Mouse (Mus musculus): ENCODE data around the gene Nup205. TPM values are rescaled to one million over a fixed set of nuclear protein-coding genes. Genes with fewer than 3 reads are reported as not detected.
"Not testable (repeated sequence)": the region's sequence is repeated elsewhere in the genome, so short reads cannot be mapped to it uniquely, and the experiment has no call there.

The Nup205 gene
- polyA plus RNA-seq, 1 experiment from 2014 or later: 40.8 TPM

DNA sequence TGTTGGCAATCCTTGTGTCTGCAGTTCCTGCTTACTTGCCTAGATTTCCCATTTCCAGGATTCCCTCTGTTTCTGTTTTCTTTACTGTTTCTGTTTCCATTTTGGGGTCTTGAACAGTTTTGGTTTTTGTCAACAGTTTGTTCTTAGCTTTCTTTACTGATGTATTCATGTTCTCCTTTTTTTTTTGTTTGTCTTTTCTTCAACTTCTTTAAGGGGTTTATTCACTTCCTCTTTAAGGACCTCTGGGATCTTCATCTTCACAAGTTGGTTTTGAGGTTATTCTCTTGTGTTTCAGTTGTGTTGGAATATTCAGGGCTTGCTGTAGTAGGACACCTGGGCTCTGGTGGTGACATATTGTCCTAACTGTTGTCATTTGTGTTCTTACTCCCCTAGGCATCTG is 22.7 kb upstream of the Nup205 start:
- Histone ChIP-seq H3K36me3 (ENCODE audit: control insufficient read depth, insufficient read depth, low read length) (no peaks in the 10 kb centered on the region), H3K27ac (ENCODE audit: low read depth, low read length) (no peak overlapping the region), H3K4me2 (replicated peaks; ENCODE audit: low read depth, low read length) (no peak overlapping the region), H3K4me1 (replicated peaks; ENCODE audit: control insufficient read depth, insufficient read depth, low read length) (no peaks in the 10 kb centered on the region), H3K4me3 (ENCODE audit: low read depth, low read length) (no peak overlapping the region), H3K9me3 (ENCODE audit: control insufficient read depth, low read length) (no peaks in the 10 kb centered on the region), H3K9ac (ENCODE audit: low read depth, low read length) (no peak overlapping the region), H3K27me3 (ENCODE audit: control insufficient read depth, insufficient read depth, low read length) (no peaks in the 10 kb centered on the region)
- DNase-seq (ENCODE audit: low spot score) (no peak), ATAC-seq (ENCODE audit: low FRiP score) (no peak)

DNA sequence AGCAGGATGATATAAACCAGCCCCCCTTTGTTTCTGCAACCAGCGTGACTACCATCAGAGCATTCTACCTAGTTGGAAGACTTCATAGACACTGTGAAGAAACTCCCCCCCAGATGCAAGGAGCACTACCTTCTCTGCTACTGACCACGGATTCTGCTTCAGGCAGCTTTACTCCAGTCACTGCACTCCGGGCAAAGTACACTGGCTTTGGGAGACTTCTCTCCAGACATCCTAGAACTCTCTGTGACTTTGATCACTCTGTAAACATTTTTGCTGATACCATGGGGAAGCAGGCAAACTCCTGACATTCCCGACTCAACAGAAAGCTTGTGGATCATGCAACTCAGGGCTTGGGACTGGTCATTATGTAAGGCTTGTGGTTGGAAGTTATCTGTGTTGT is 8.0 kb upstream of the Nup205 start:
- no peak overlapping the region for H3K4me2 ChIP-seq (replicated peaks; ENCODE audit: low read depth, low read length)
- no peaks in the 10 kb centered on the region for H3K9me3 ChIP-seq (ENCODE audit: control insufficient read depth, low read length)
- ATAC-seq (ENCODE audit: low FRiP score) (no peak), DNase-seq (ENCODE audit: low spot score) (no peak)
- no peak overlapping the region for H3K9ac ChIP-seq (ENCODE audit: low read depth, low read length)
- H3K36me3 ChIP-seq (ENCODE audit: control insufficient read depth, insufficient read depth, low read length): no peaks in the 10 kb centered on the region
- 80% methylated on average over 4 of the region's 4 CpGs for WGBS
- no peaks in the 10 kb centered on the region for H3K27me3 ChIP-seq (ENCODE audit: control insufficient read depth, insufficient read depth, low read length)
- H3K27ac ChIP-seq (ENCODE audit: low read depth, low read length): no peak overlapping the region
- H3K4me3 ChIP-seq (ENCODE audit: low read depth, low read length): no peak overlapping the region
- H3K4me1 ChIP-seq (replicated peaks; ENCODE audit: control insufficient read depth, insufficient read depth, low read length): no peaks in the 10 kb centered on the region

DNA sequence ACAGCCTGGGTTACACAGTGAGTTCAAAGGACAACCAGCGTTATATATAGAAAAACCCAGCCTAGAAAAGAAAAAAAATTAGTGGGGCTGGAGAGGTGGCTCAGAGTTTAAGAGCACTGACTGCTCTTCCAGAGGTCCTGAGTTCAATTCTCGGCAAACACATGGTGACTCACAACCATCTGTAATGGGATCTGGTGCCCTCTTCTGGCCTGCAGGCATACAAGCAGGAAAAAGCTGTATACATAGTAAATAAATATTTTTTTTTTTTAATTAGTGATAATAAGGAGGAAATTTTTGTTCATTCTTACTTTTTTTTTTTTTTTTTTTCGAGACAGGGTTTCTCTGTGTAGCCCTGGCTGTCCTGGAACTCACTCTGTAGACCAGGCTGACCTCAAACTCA is 5.2 kb upstream of the Nup205 start:
- H3K36me3 ChIP-seq (ENCODE audit: control insufficient read depth, insufficient read depth, low read length); H3K27me3 ChIP-seq (ENCODE audit: control insufficient read depth, insufficient read depth, low read length); H3K27ac ChIP-seq (ENCODE audit: low read depth, low read length); H3K9me3 ChIP-seq (ENCODE audit: control insufficient read depth, low read length); ATAC-seq (ENCODE audit: low FRiP score); DNase-seq (ENCODE audit: low spot score); H3K4me1 ChIP-seq (replicated peaks; ENCODE audit: control insufficient read depth, insufficient read depth, low read length); H3K4me3 ChIP-seq (ENCODE audit: low read depth, low read length); H3K4me2 ChIP-seq (replicated peaks; ENCODE audit: low read depth, low read length); H3K9ac ChIP-seq (ENCODE audit: low read depth, low read length): not testable (repeated sequence)
- WGBS: 64% methylated on average over 3 of the region's 3 CpGs

DNA sequence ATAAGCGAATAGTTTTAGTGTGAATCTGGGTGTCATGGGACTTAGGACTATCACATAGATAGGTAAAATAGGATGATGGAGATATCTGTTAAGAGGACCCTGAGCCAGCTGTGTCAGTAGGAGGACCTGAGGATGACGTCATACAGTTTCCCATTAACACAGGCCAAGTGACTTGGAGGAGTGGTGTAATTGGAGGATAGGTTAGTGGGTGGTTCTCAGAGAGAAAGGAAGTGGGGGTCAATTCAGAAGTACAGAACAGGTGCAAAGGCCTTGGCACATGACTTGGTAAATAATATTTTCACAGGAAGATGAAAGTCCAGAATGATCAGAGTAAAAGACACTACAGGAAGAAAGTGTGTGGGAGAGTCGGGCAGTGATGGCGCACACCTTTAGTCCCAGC is 4.0 kb upstream of the Nup205 start:
- Histone ChIP-seq H3K4me1 (replicated peaks; ENCODE audit: control insufficient read depth, insufficient read depth, low read length) (no peaks in the 10 kb centered on the region), H3K27ac (ENCODE audit: low read depth, low read length) (no peak overlapping the region), H3K4me3 (ENCODE audit: low read depth, low read length) (no peak overlapping the region), H3K9ac (ENCODE audit: low read depth, low read length) (no peak overlapping the region), H3K9me3 (ENCODE audit: control insufficient read depth, low read length) (no peaks in the 10 kb centered on the region), H3K36me3 (ENCODE audit: control insufficient read depth, insufficient read depth, low read length) (no peaks in the 10 kb centered on the region), H3K4me2 (replicated peaks; ENCODE audit: low read depth, low read length) (no peak overlapping the region), H3K27me3 (ENCODE audit: control insufficient read depth, insufficient read depth, low read length) (no peaks in the 10 kb centered on the region)
- DNase-seq (ENCODE audit: low spot score) (no peak), ATAC-seq (ENCODE audit: low FRiP score) (no peak)
- WGBS: 89% methylated on average over 4 of the region's 4 CpGs

DNA sequence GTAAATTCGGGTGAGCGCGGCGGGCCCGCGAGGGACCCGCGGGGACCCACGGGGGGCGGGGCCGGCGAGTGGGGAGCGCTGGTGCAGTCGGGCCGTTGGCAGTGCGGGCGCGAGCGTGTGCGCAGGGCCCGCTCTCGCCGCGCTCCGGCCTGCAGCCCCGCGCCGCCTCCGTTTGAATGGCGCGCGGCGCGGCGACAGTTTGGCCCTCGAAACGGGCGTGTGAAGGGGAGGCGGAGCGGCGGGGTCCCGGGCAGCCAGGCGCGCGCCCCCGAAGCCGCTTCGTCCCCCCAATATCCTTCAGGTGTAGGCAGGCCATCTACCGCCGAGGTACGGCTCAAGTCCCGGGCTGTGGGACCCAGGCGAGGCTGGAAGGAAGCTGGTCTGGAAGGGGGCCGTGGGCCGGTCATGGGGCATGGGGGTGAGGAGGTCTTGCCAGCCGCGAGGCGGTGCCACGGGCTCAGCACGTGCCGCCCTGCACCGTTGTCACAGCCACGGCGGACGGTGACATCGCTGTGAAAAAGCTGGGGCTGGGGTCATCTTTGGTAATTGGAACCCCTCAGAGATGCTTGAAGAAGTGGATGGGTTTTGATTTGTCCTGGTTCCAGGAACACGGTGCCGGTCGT is 540 bp downstream of the Nup205 start:
- Histone ChIP-seq H3K9ac (ENCODE audit: low read depth, low read length) (peak overlapping the region; percentile 89), H3K27ac (ENCODE audit: low read depth, low read length) (peak overlapping the region; percentile 96), H3K36me3 (ENCODE audit: control insufficient read depth, insufficient read depth, low read length) (no peaks in the 10 kb centered on the region), H3K9me3 (ENCODE audit: control insufficient read depth, low read length) (no peaks in the 10 kb centered on the region), H3K4me3 (ENCODE audit: low read depth, low read length) (peak overlapping the region; percentile 86), H3K4me1 (replicated peaks; ENCODE audit: control insufficient read depth, insufficient read depth, low read length) (no peaks in the 10 kb centered on the region), H3K27me3 (ENCODE audit: control insufficient read depth, insufficient read depth, low read length) (no peaks in the 10 kb centered on the region), H3K4me2 (replicated peaks; ENCODE audit: low read depth, low read length) (peak overlapping the region; percentile 83)
- under 1% methylated on average over 53 of the region's 69 CpGs for WGBS
- DNase-seq (ENCODE audit: low spot score) (peak; percentile 69), ATAC-seq (ENCODE audit: low FRiP score) (peak; percentile 85)

DNA sequence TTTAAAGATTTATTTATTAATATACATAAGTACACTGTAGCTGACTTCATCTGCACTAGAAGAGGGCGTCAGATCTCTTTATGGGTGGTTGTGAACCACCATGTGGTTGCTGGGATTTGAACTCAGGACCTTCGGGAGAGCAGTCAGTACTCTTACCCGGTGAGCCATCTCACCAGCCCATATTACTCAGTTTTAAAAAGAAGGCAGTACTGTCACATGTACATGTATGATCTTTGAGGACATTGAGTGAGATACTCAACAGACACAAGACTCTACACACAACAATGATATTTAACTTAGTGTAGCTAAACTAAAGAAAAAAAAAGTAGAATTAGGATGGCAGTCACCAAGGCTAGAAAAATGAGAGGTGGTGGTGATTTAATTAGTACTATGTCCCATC is 2.1 kb downstream of the Nup205 start:
- not testable (repeated sequence) for H3K9me3 ChIP-seq (ENCODE audit: control insufficient read depth, low read length); H3K4me2 ChIP-seq (replicated peaks; ENCODE audit: low read depth, low read length); H3K27me3 ChIP-seq (ENCODE audit: control insufficient read depth, insufficient read depth, low read length); DNase-seq (ENCODE audit: low spot score); H3K27ac ChIP-seq (ENCODE audit: low read depth, low read length); H3K36me3 ChIP-seq (ENCODE audit: control insufficient read depth, insufficient read depth, low read length); H3K4me1 ChIP-seq (replicated peaks; ENCODE audit: control insufficient read depth, insufficient read depth, low read length); H3K9ac ChIP-seq (ENCODE audit: low read depth, low read length); ATAC-seq (ENCODE audit: low FRiP score); H3K4me3 ChIP-seq (ENCODE audit: low read depth, low read length)
- WGBS: 95% methylated on average over 3 of the region's 3 CpGs

DNA sequence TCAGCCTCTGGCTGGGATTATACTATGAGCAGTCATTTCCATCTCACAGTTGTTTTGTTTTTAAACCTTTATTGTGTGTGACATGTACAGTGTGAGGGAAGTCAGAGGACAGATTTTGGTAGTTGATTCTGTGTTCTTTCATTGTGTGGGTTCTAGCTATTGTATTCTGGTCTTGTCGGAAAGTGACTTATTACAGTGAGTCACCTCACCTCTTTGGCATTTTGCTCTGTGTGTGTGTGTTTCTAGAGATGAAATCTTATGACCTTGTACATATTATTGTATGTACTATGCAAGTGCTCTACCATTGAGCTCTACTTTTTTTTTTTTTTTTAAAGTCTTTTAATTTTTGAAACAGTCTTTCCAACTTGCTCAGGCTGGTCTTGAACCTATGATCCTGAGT is 7.6 kb downstream of the Nup205 start:
- DNase-seq (ENCODE audit: low spot score) (no peak), ATAC-seq (ENCODE audit: low FRiP score) (no peak)
- H3K4me2 ChIP-seq (replicated peaks; ENCODE audit: low read depth, low read length): no peak overlapping the region
- H3K36me3 ChIP-seq (ENCODE audit: control insufficient read depth, insufficient read depth, low read length): no peaks in the 10 kb centered on the region
- no peaks in the 10 kb centered on the region for H3K27me3 ChIP-seq (ENCODE audit: control insufficient read depth, insufficient read depth, low read length)
- 92% methylated on average over 1 of the region's 1 CpGs for WGBS
- H3K4me1 ChIP-seq (replicated peaks; ENCODE audit: control insufficient read depth, insufficient read depth, low read length): no peaks in the 10 kb centered on the region
- H3K4me3 ChIP-seq (ENCODE audit: low read depth, low read length): no peak overlapping the region
- H3K27ac ChIP-seq (ENCODE audit: low read depth, low read length): no peak overlapping the region
- no peak overlapping the region for H3K9ac ChIP-seq (ENCODE audit: low read depth, low read length)
- H3K9me3 ChIP-seq (ENCODE audit: control insufficient read depth, low read length): no peaks in the 10 kb centered on the region

DNA sequence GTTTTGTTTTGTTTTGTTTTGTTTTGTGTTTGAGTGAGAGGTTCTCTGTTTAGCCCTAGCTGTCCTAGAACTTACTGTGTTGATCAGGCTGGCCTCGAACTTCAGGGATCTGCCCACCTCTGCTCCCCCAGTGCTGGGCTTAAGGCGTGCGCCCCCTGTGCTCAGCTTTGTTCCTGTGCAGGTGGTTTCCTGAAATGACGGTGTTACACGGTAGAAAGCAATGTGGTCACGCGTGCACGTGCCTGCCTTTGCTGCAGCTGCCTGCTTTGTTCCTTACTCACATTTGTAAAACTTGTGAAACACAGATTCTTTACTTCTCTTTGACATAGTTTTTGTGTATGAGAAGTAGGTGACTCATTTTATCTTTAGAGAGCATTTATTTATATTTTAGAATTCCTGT is 14.0 kb downstream of the Nup205 start:
- H3K36me3 ChIP-seq (ENCODE audit: control insufficient read depth, insufficient read depth, low read length): peaks cover 8% of the 10 kb centered on the region
- ATAC-seq (ENCODE audit: low FRiP score): no peak

DNA sequence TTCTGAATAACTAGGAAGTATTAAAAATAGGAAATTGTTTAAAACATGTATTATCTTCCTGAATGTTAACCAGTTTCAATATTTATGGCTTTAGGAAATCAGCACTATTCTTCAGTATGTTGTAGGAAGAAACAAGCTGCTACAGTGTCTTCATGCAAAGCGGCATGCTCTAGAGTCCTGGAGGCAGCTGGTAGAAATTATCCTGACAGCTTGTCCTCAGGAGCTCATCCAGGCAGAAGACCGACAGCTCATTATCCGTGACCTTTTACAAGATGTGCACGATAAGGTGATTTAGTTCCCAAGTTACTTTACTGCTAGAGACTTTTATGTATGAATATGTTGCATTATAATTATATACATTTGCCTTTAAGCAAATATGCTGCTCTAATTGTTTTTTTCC is 48.5 kb downstream of the Nup205 start:
- H3K27me3 ChIP-seq (ENCODE audit: control insufficient read depth, insufficient read depth, low read length): no peaks in the 10 kb centered on the region
- H3K9ac ChIP-seq (ENCODE audit: low read depth, low read length): no peak overlapping the region
- no peaks in the 10 kb centered on the region for H3K9me3 ChIP-seq (ENCODE audit: control insufficient read depth, low read length)
- no peak overlapping the region for H3K4me2 ChIP-seq (replicated peaks; ENCODE audit: low read depth, low read length)
- ATAC-seq (ENCODE audit: low FRiP score): no peak
- no peaks in the 10 kb centered on the region for H3K4me1 ChIP-seq (replicated peaks; ENCODE audit: control insufficient read depth, insufficient read depth, low read length)
- H3K4me3 ChIP-seq (ENCODE audit: low read depth, low read length): no peak overlapping the region
- DNase-seq (ENCODE audit: low spot score): no peak
- WGBS: 92% methylated on average over 4 of the region's 4 CpGs
- peaks cover 9% of the 10 kb centered on the region for H3K36me3 ChIP-seq (ENCODE audit: control insufficient read depth, insufficient read depth, low read length)
- H3K27ac ChIP-seq (ENCODE audit: low read depth, low read length): no peak overlapping the region

More for the DNA sequence above, 14.0 kb downstream of the Nup205 start:
- H3K27ac ChIP-seq (ENCODE audit: low read depth, low read length): no peak overlapping the region
- H3K4me2 ChIP-seq (replicated peaks; ENCODE audit: low read depth, low read length): no peak overlapping the region
- WGBS: 92% methylated on average over 8 of the region's 8 CpGs
- H3K9ac ChIP-seq (ENCODE audit: low read depth, low read length): no peak overlapping the region
- no peak overlapping the region for H3K4me3 ChIP-seq (ENCODE audit: low read depth, low read length)
- H3K9me3 ChIP-seq (ENCODE audit: control insufficient read depth, low read length): no peaks in the 10 kb centered on the region
- H3K4me1 ChIP-seq (replicated peaks; ENCODE audit: control insufficient read depth, insufficient read depth, low read length): no peaks in the 10 kb centered on the region
- no peak for DNase-seq (ENCODE audit: low spot score)
- H3K27me3 ChIP-seq (ENCODE audit: control insufficient read depth, insufficient read depth, low read length): no peaks in the 10 kb centered on the region

All from hindbrain, embryonic 11.5 days (tissue).